Mouse (Mus musculus): ENCODE results near the gene Rfx1. TPM values are rescaled to one million over a fixed set of nuclear protein-coding genes. Genes with fewer than 3 reads are reported as not detected.
A peak's percentile ranks its signal among the peaks of the same experiment; 100 is the strongest.

The Rfx1 gene
- polyA plus RNA-seq, 1 experiment from 2014 or later, result 11.0 TPM

- ATAC-seq (ENCODE audit: low FRiP score) (no peak), DNase-seq (ENCODE audit: low spot score) (no peak)
- peak overlapping the region; percentile 17; the same call in 1 of the 2 replicates for H3K4me2 ChIP-seq (replicated peaks)
- 33% methylated on average over 10 of the region's 10 CpGs for WGBS
- H3K36me3 ChIP-seq (replicated peaks; ENCODE audit: control insufficient read depth, insufficient read depth), result peaks cover 22% of the 10 kb centered on the region
- H3K4me3 ChIP-seq (replicated peaks; ENCODE audit: low read length), result no peak overlapping the region
- no peaks in the 10 kb centered on the region for H3K27me3 ChIP-seq (ENCODE audit: control insufficient read depth, insufficient read depth, low read length)
- peaks cover 23% of the 10 kb centered on the region for H3K4me1 ChIP-seq (replicated peaks; ENCODE audit: control insufficient read depth, insufficient read depth, low read length)
- peak overlapping the region; percentile 75 for H3K27ac ChIP-seq
- H3K9me3 ChIP-seq (ENCODE audit: control insufficient read depth, low read length), result no peaks in the 10 kb centered on the region
- H3K9ac ChIP-seq, result peak overlapping the region; percentile 46
These were observed 6.8 kb downstream of the Rfx1 start for GRCm38 (mm10) chr8:84073230-84073976.

- no peaks in the 10 kb centered on the region for H3K9me3 ChIP-seq (ENCODE audit: control insufficient read depth, low read length)
- no peak overlapping the region for H3K4me2 ChIP-seq (replicated peaks)
- H3K4me1 ChIP-seq (replicated peaks; ENCODE audit: control insufficient read depth, insufficient read depth, low read length), result peaks cover 12% of the 10 kb centered on the region
- WGBS, result 96% methylated on average over 1 of the region's 1 CpGs
- H3K9ac ChIP-seq, result no peak overlapping the region
- ATAC-seq (ENCODE audit: low FRiP score) (no peak), DNase-seq (ENCODE audit: low spot score) (no peak)
- H3K36me3 ChIP-seq (replicated peaks; ENCODE audit: control insufficient read depth, insufficient read depth), result peaks cover 47% of the 10 kb centered on the region
- H3K4me3 ChIP-seq (replicated peaks; ENCODE audit: low read length), result no peak overlapping the region
- H3K27me3 ChIP-seq (ENCODE audit: control insufficient read depth, insufficient read depth, low read length), result no peaks in the 10 kb centered on the region
- no peak overlapping the region for H3K27ac ChIP-seq
These were observed 9.8 kb downstream of the Rfx1 start for GRCm38 (mm10) chr8:84076412-84076811.

- H3K27me3 ChIP-seq (ENCODE audit: control insufficient read depth, insufficient read depth, low read length), result no peaks in the 10 kb centered on the region
- no peaks in the 10 kb centered on the region for H3K9me3 ChIP-seq (ENCODE audit: control insufficient read depth, low read length)
- H3K9ac ChIP-seq, result no peak overlapping the region
- DNase-seq (ENCODE audit: low spot score) (no peak), ATAC-seq (ENCODE audit: low FRiP score) (no peak)
- 97% methylated on average over 3 of the region's 3 CpGs for WGBS
- H3K36me3 ChIP-seq (replicated peaks; ENCODE audit: control insufficient read depth, insufficient read depth), result peaks cover 51% of the 10 kb centered on the region
- H3K27ac ChIP-seq, result no peak overlapping the region
- H3K4me1 ChIP-seq (replicated peaks; ENCODE audit: control insufficient read depth, insufficient read depth, low read length), result peaks cover 12% of the 10 kb centered on the region
- H3K4me2 ChIP-seq (replicated peaks), result no peak overlapping the region
- H3K4me3 ChIP-seq (replicated peaks; ENCODE audit: low read length), result no peak overlapping the region
These were observed 10.2 kb downstream of the Rfx1 start for GRCm38 (mm10) chr8:84076849-84077248.

- no peaks in the 10 kb centered on the region for H3K9me3 ChIP-seq (ENCODE audit: control insufficient read depth, low read length)
- no peak overlapping the region for H3K27ac ChIP-seq
- peaks cover 72% of the 10 kb centered on the region for H3K36me3 ChIP-seq (replicated peaks; ENCODE audit: control insufficient read depth, insufficient read depth)
- H3K9ac ChIP-seq, result no peak overlapping the region
- ATAC-seq (ENCODE audit: low FRiP score) (no peak), DNase-seq (ENCODE audit: low spot score) (no peak)
- 93% methylated on average over 5 of the region's 5 CpGs for WGBS
- H3K4me1 ChIP-seq (replicated peaks; ENCODE audit: control insufficient read depth, insufficient read depth, low read length), result no peaks in the 10 kb centered on the region
- H3K4me3 ChIP-seq (replicated peaks; ENCODE audit: low read length), result no peak overlapping the region
- no peak overlapping the region for H3K4me2 ChIP-seq (replicated peaks)
- H3K27me3 ChIP-seq (ENCODE audit: control insufficient read depth, insufficient read depth, low read length), result no peaks in the 10 kb centered on the region
These were observed 12.6 kb downstream of the Rfx1 start for GRCm38 (mm10) chr8:84079206-84079605.

GRCm38 (mm10) chr8:84083829-84084241 is 17.2 kb downstream of the Rfx1 start:
- 19% methylated on average over 8 of the region's 8 CpGs for WGBS

GRCm38 (mm10) chr8:84084341-84085115 is 17.9 kb downstream of the Rfx1 start:
- peaks cover 95% of the 10 kb centered on the region for H3K36me3 ChIP-seq (replicated peaks; ENCODE audit: control insufficient read depth, insufficient read depth)
- no peaks in the 10 kb centered on the region for H3K27me3 ChIP-seq (ENCODE audit: control insufficient read depth, insufficient read depth, low read length)
- H3K4me2 ChIP-seq (replicated peaks), result no peak overlapping the region
- DNase-seq (ENCODE audit: low spot score) (no peak), ATAC-seq (ENCODE audit: low FRiP score) (no peak)
- H3K27ac ChIP-seq, result no peak overlapping the region
- peak overlapping the region; percentile 16 for H3K9ac ChIP-seq
- H3K9me3 ChIP-seq (ENCODE audit: control insufficient read depth, low read length), result no peaks in the 10 kb centered on the region
- no peaks in the 10 kb centered on the region for H3K4me1 ChIP-seq (replicated peaks; ENCODE audit: control insufficient read depth, insufficient read depth, low read length)
- no peak overlapping the region for H3K4me3 ChIP-seq (replicated peaks; ENCODE audit: low read length)
- 30% methylated on average over 42 of the region's 42 CpGs for WGBS

More at GRCm38 (mm10) chr8:84083829-84084241, 17.2 kb downstream of the Rfx1 start:
- no peaks in the 10 kb centered on the region for H3K4me1 ChIP-seq (replicated peaks; ENCODE audit: control insufficient read depth, insufficient read depth, low read length)
- no peaks in the 10 kb centered on the region for H3K9me3 ChIP-seq (ENCODE audit: control insufficient read depth, low read length)
- H3K4me2 ChIP-seq (replicated peaks), result no peak overlapping the region
- peak overlapping the region; percentile 16; the same call in 1 of the 2 replicates for H3K9ac ChIP-seq
- no peak overlapping the region for H3K4me3 ChIP-seq (replicated peaks; ENCODE audit: low read length)
- H3K27me3 ChIP-seq (ENCODE audit: control insufficient read depth, insufficient read depth, low read length), result no peaks in the 10 kb centered on the region
- peak; percentile 34 for DNase-seq (ENCODE audit: low spot score)
- H3K36me3 ChIP-seq (replicated peaks; ENCODE audit: control insufficient read depth, insufficient read depth), result peaks cover 94% of the 10 kb centered on the region
- no peak overlapping the region for H3K27ac ChIP-seq
- ATAC-seq (ENCODE audit: low FRiP score), result no peak

GRCm38 (mm10) chr8:84087156-84087555 is 20.5 kb downstream of the Rfx1 start:
- no peak overlapping the region for H3K9ac ChIP-seq
- H3K27ac ChIP-seq, result no peak overlapping the region
- DNase-seq (ENCODE audit: low spot score) (no peak), ATAC-seq (ENCODE audit: low FRiP score) (no peak)
- no peaks in the 10 kb centered on the region for H3K27me3 ChIP-seq (ENCODE audit: control insufficient read depth, insufficient read depth, low read length)
- WGBS, result 93% methylated on average over 7 of the region's 7 CpGs
- H3K4me3 ChIP-seq (replicated peaks; ENCODE audit: low read length), result no peak overlapping the region
- no peak overlapping the region for H3K4me2 ChIP-seq (replicated peaks)
- H3K4me1 ChIP-seq (replicated peaks; ENCODE audit: control insufficient read depth, insufficient read depth, low read length), result no peaks in the 10 kb centered on the region
- no peaks in the 10 kb centered on the region for H3K9me3 ChIP-seq (ENCODE audit: control insufficient read depth, low read length)
- H3K36me3 ChIP-seq (replicated peaks; ENCODE audit: control insufficient read depth, insufficient read depth), result peaks cover 94% of the 10 kb centered on the region

- H3K9me3 ChIP-seq (ENCODE audit: control insufficient read depth, low read length), result no peaks in the 10 kb centered on the region
- no peaks in the 10 kb centered on the region for H3K27me3 ChIP-seq (ENCODE audit: control insufficient read depth, insufficient read depth, low read length)
- ATAC-seq (ENCODE audit: low FRiP score), result no peak
- WGBS, result 93% methylated on average over 14 of the region's 14 CpGs
- no peak for DNase-seq (ENCODE audit: low spot score)
- H3K36me3 ChIP-seq (replicated peaks; ENCODE audit: control insufficient read depth, insufficient read depth), result peaks cover 94% of the 10 kb centered on the region
- no peak overlapping the region for H3K27ac ChIP-seq
- no peak overlapping the region for H3K4me3 ChIP-seq (replicated peaks; ENCODE audit: low read length)
- H3K4me2 ChIP-seq (replicated peaks), result no peak overlapping the region
- no peaks in the 10 kb centered on the region for H3K4me1 ChIP-seq (replicated peaks; ENCODE audit: control insufficient read depth, insufficient read depth, low read length)
- H3K9ac ChIP-seq, result no peak overlapping the region
These were observed 21.2 kb downstream of the Rfx1 start for GRCm38 (mm10) chr8:84087821-84088220.

- no peak overlapping the region for H3K9ac ChIP-seq
- no peak overlapping the region for H3K4me3 ChIP-seq (replicated peaks; ENCODE audit: low read length)
- no peaks in the 10 kb centered on the region for H3K4me1 ChIP-seq (replicated peaks; ENCODE audit: control insufficient read depth, insufficient read depth, low read length)
- peaks cover 94% of the 10 kb centered on the region for H3K36me3 ChIP-seq (replicated peaks; ENCODE audit: control insufficient read depth, insufficient read depth)
- H3K9me3 ChIP-seq (ENCODE audit: control insufficient read depth, low read length), result no peaks in the 10 kb centered on the region
- no peak overlapping the region for H3K4me2 ChIP-seq (replicated peaks)
- ATAC-seq (ENCODE audit: low FRiP score), result no peak
- H3K27ac ChIP-seq, result no peak overlapping the region
- no peak for DNase-seq (ENCODE audit: low spot score)
- WGBS, result 85% methylated on average over 9 of the region's 9 CpGs
- no peaks in the 10 kb centered on the region for H3K27me3 ChIP-seq (ENCODE audit: control insufficient read depth, insufficient read depth, low read length)
These were observed 22.6 kb downstream of the Rfx1 start for GRCm38 (mm10) chr8:84089277-84089676.
